Mouse (Mus musculus): ENCODE results near the gene Olfr876.
"Not testable (repeated sequence)": the region's sequence is repeated elsewhere in the genome, so short reads cannot be mapped to it uniquely, and the experiment has no call there.

Gene Olfr876

DNA sequence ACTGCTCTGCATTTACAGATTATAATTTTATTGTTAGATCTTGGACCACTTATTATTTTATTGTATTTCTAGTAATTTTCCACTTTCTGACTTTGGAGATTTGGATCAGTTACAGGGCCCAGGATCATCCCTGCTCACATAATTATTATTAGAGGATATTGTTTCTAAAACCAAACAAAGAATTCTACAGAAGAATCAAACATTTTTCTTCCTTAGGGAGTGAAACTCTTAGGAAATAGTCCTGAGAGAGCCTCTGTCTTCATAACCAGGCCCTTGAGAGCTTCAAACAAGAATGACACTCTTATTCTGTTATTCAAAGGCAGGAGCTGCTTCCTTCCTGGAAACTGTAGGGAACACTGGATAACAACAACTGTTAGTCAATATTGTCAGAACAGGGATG lies at the start of gene Olfr876:
Olfr876 (plus strand) TSS at position 301 of the 400 bp plus-strand sequence.
- DNase-seq (ENCODE audit: low spot score in 2 of 2): no peak

DNA sequence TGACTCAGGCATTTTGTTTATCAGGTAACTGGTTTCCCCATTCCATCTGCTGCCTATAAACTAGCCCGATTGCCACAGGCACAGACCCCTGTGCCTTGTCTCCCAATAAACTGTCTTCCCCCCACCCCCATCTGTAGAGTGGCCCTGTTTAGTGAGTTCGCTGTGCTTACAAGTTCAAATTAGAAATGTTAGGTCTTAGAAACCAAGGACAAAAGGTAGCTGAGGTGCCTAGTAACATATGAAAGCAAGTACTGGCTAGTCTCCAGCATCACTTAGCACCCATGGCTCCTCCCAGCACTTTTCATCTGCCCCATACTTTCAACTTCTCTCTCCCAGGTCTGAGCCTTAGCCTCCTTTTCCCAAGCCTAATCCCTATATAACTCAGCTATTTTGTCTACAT lies 41.1 kb upstream of the Olfr876 start:
- DNase-seq (ENCODE audit: low spot score in 2 of 2): no peak

DNA sequence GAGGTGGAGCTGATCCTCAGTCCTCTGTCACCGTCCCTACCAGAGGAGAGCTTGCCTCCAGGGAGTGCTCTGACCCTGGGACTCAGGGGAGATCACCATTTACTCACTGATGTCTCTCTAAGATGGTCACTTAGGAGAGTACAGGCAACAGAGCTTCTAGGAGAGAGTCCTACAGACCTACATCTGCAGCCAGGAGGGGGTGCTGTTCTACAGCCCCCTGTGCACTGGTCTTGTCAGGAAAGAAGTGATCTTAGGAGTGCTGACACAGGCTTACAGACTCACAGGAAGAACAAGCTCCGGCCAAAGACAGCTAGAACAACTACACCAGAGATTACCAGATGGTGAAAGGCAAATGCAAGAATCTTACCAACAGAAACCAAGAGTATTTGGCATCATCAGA lies 40.3 kb upstream of the Olfr876 start:
- DNase-seq (ENCODE audit: low spot score in 2 of 2): no peak

DNA sequence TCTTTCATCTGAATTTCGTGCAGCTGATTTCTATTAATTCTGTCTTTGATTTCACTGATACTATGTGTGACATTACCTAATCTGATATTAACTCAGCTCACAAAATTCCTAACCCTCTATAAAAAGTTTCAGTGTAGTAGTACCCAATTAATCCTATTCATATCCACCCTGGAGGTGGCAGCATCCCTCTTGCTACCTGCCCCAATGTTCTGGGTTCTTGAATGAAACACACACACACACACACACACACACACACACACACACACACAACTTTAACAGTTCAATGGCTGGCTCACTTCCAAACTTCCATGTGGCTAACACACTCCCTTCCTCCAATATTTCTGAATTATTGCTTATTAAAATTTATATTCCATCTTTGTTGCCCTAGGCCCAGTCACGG lies 32.2 kb upstream of the Olfr876 start:
- DNase-seq (ENCODE audit: low spot score in 2 of 2): no peak

DNA sequence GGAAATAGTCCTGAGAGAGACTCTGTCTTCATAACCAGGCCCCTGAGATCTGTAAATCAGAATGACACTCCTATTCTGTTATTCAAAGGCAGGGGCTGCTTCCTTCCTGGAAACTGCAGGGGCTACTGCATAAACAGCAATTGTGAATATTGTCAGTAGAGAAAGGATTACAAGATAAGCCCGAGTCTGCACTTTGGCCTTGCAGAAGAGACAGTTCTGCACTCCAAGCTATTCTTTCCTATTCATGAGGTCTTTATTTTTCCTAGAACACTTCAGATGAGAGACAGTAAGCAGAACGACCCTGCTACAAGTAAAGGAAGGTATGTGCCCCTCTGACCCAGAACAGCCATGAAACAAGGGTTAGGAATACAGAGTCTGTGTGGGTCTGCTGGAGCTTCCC lies 31.1 kb upstream of the Olfr876 start, which contains the start of gene Olfr875:
Olfr875 (plus strand) TSS at position 99 of the 400 bp plus-strand sequence.
- DNase-seq (ENCODE audit: low spot score in 2 of 2): no peak

DNA sequence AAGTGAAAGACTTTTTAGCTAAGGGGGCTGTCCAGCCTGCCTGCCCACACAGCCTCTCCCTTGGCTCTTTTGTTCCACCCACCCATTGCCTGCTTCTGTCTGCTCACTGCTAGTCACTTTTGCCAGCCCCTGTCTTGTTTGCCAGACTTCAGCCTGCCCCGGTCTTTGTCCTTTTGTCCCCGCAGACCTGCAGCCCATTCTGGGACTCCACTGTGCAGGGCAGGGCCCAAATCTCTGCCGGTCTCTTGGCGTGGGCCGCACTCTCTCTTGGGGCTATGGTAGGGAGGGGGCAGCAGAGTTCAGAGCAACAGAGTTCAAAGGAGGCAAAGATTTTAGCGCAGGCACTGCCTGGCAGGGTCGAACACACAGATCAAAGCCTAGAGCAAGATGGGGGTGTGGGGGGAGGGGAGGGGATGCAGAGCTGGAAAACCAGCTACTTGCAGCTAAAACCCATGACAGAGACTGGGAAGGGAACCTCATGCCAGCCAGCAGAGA lies 20.0 kb upstream of the Olfr876 start:
- DNase-seq (ENCODE audit: low spot score in 2 of 2): no peak

DNA sequence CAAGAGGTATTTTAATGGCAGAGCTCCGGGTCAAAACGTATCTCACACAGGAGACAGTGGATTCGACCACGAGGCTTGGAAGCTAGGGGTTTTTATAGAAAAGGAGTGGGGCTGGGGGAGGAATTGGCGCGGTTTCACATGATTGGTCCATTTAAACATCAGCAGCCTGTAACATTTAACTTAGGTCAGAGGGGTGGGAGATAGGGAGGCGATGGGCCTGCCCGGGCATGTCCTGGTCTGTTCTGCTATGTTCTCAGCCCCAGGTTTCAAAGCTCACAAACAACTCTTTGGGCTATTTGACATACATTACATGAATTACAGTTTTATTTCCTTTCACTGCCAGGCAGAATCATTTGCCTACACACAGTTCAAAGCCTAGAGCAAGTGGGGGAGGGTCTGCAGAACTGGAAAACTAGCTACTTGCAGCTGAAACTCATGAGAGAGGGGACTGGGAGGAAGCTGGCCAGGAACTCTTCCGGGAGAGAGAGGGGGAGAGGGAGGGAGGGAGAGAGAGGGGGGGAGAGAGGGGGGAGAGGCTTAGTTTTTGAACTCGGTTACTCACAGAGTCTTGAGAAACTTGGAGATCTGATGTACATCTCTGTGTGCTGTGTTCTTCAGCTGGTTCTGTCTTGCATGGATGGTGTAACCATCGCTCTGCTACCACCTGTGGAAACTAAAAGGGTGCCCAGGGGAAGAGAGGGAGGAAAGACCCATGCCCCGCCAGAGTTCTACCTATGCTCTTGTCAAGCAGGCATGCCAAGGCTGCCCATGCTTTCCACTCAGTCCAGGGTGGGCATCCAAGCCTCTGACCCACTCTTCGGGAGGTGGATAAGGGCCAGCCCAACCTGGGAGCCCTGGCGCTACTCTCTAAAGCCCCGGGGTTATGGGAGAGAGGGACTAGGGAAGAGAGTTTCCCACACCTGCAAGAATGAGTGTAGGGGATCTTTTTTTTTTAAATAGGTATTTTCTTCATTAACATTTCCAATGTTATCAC lies 19.1 kb upstream of the Olfr876 start:
- not testable (repeated sequence) for DNase-seq (ENCODE audit: low spot score in 2 of 2)

DNA sequence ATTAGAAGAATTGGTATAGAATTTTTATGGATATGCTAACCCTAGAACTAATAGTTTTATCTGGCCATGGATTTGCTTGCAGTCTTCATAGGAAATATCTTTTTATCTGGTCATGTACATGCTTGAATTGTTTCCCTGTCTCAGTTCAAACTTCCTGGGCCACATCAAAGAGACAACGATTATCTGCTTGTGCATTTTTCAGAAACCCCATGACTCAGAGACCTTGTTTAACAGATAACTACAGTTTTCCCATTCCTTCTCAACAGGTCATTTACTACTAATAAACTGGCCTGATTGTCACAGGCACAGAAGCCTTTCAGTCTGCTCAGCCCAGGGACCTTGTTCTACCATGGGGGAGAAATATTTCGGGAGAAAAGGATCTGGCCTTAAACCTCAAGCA lies 16.4 kb upstream of the Olfr876 start:
- no peak for DNase-seq (ENCODE audit: low spot score in 2 of 2)

DNA sequence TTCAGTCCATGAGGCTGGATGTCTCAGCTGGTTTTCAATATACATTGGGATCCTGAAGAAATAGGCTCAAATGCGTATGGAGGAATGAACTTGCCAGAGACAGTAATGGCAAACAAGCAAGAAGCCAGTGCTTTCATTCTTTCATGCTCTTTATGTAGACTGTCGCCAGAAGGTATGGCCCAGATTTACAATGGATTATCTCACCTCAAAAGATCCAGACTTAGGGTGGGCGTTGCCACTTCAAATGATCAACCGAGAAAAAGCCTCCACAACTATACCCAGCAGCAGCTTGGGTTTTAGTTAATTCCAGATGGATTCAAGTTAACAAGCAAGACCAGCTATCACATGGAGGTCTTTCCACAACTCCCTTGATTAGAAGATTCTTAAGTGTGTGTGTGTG lies 776 bp upstream of the Olfr876 start:
- DNase-seq (ENCODE audit: low spot score in 2 of 2): no peak

DNA sequence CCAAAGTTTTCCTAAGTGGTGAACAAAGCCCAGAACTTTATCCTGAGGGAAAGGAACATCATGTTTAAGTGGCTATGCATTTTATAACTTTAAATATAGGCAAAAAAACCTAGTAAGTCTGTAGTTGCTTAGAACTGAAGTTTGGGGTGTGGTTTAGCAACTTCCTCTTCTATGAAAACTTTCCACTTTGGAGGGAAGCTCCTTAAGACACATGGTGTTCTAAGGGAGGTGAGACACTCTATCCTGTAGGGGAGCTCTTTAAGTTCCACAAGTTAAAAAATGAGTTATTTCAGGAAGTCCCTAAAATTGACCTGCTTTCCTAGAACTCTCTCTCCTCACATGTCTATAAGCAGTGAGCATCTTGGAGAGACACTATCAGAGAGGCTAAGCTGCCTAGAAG lies 4.4 kb downstream of the Olfr876 start:
- no peak for DNase-seq (ENCODE audit: low spot score in 2 of 2)

DNA sequence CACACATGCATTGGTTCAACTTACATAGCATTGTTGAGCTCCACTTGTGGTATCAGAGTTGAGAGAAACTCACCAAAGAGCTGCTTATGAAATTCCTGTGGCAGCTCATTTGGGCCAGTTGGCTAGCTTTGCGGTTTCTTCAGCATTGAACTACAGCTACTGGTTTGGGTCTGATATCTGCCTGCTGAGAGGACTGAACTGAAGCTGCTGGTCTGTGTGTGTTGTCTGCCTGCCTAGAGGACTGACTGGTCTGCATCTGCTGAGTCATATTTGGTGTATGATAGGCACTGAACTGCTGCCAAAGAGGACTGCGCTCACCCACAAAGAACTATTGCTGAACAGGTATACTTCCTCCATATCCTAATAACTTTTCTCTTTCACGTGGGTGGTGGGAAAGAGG lies 5.6 kb downstream of the Olfr876 start:
- DNase-seq (ENCODE audit: low spot score in 2 of 2): no peak

DNA sequence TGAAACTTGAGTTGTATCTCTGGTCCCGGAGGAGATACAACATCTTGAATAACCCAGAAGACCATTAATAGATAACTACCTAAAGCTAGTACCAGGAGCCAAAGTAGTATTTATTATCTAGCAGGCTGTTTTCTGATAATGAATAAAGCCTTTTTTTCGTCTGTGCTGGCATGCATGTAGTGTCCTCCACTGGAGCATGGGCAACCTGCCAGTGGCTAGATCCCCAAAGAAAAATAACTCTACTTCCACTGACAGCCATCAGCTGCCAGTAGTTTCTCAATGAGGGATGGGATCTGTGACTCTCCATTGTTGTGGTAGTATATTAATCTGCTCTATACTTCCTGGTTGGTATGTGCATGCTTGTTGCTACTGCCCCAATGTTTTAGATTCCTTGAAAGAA lies 6.1 kb downstream of the Olfr876 start:
- DNase-seq (ENCODE audit: low spot score in 2 of 2): peak in 1 of 2 experiments; percentile 32

DNA sequence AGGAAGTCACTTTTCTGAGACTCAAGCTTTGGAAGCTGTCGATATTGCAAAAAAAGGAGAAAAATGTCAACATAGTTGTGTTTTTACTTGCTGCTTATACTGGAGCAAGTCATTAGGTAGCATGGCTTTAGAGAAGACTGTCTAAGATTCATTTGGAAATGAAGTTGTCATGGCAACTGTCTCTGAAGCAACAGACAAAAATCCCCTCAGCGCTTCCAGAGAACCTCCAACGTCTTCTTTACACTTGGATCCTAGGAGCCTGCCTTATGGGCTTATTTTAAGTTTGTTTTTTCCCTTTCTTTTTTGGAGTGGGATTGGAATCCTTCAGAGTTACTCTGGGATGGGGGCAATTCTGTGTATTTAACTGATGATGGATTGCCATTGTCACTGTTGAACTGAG lies 11.9 kb downstream of the Olfr876 start:
- DNase-seq (ENCODE audit: low spot score in 2 of 2): no peak

DNA sequence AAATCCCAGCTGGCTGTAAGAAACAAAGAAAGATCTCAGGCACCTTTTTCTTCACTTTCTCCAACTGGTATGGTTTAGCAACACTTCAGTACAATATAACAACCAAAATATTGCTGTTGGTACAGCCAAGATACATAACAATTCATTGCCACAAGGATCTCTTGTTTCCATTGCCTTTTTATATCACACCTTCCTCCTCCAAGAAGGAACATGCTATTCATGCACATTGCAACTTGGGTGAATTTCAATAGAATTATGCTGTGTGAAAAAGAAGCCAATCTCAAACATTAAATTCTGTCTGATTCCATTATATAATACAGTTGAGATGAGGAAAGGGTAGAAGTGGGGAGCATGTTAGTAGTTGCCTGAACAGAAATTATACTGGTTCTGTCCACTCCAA lies 27.1 kb downstream of the Olfr876 start:
- DNase-seq (ENCODE audit: low spot score in 2 of 2): no peak

DNA sequence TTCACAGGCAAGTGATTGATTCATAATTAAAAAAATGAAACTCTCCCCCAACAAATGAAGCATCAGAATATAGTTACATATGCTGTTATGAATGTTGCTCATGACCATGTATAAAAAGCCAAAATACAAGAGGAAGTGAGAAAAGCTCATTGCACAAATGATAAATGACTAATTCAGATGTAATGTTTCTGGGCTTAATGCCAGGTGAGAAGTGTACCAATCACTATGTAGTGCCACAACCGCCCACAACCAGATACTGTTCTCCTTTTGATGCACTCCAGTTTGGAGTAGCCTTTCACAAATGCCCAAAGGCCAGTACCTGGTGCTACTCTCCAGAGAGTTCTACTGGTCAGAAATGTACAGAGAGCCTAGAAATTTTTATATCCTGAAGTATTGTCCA lies 30.5 kb downstream of the Olfr876 start:
- DNase-seq (ENCODE audit: low spot score in 2 of 2): no peak

DNA sequence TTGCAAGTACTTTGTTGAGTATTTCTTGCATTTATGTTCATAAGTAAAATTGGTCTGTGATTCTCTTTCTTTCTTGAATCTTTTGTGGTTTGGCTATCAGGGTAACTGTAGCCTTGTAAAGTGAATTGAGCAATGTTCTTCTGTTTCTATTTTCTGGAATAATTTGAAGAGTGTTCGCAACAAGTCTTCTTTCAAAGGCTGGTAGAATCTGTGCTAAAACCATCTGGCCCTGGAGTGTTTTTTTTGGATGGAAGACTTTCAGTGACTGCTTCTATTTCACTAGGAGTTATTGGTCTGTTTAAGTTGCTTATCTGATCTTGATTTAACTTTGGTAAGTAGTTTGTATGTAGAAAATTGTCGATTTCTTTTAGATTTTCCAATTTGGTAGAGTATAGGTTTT lies 46.4 kb downstream of the Olfr876 start:
- no peak for DNase-seq (ENCODE audit: low spot score in 2 of 2)

DNA sequence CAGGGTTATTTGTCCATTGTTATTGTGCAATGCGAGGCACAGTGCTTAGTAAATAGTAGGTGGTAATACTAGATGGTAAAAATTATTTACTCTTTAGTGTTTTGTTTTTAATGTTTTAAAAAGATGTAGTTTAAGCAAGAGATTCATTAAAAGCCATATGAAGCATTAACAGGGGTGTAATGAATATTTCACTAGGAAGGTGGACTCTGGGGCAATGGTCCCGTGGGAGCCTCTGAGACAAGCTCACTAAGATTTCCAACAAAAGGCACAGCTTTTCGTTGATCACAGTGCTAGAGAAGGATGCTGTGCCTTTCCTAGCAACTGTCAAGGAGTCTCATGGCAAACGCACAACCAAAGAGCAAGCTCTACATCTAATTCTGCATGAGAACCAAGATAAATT lies 51.1 kb downstream of the Olfr876 start, which contains the start of gene Olfr877:
Olfr877 (plus strand) TSS at position 301 of the 400 bp plus-strand sequence.
- no peak for DNase-seq (ENCODE audit: low spot score in 2 of 2)
